Mouse (Mus musculus) hindbrain, postnatal 0 days (tissue): Measurements from ENCODE around the gene Olfr1555-ps1. TPM values are rescaled to one million over a fixed set of nuclear protein-coding genes. Genes with fewer than 3 reads are reported as not detected.
"Not testable (repeated sequence)": the region's sequence is repeated elsewhere in the genome, so short reads cannot be mapped to it uniquely, and the experiment has no call there.

Experiments
- ATAC-seq: fragments of 200-750 bp; cut with Nextera tagmentation; 2 replicates; pipeline ENCODE4 v1.8.0; 2017; ENCODE audit warnings: mild to moderate bottlenecking, moderate TSS enrichment, moderate library complexity
- DNase-seq: peaks from one replicate; pipeline ENCODE4 v3.0.0-alpha.2; 2015; ENCODE audit warnings: low spot score
- H3K27ac ChIP-seq: fragments of 300-500 bp; sonication (generic); 2 replicates; pipeline ENCODE4 v1.5.1; 2014; ENCODE audit warnings: mild to moderate bottlenecking
- H3K27me3 ChIP-seq: fragments of 300-500 bp; sonication (generic); 2 replicates; pipeline ENCODE4 v1.6.1; 2014; ENCODE audit warnings: low read length, mixed read lengths; ENCODE audit not compliant: insufficient read depth
- H3K36me3 ChIP-seq: fragments of 300-500 bp; sonication (generic); 2 replicates; pipeline ENCODE4 v1.6.1; 2014; ENCODE audit warnings: low read length, mixed read lengths; ENCODE audit not compliant: insufficient read depth
- H3K4me1 ChIP-seq: fragments of 300-500 bp; sonication (generic); 2 replicates; pipeline ENCODE4 v1.6.1; 2014; ENCODE audit warnings: antibody characterized with exemption, low read length, mixed read lengths; ENCODE audit not compliant: insufficient read depth
- H3K4me2 ChIP-seq: fragments of 300-500 bp; sonication (generic); 2 replicates; pipeline ENCODE4 v1.6.1; 2014; ENCODE audit warnings: low read depth, mild to moderate bottlenecking, low read length, moderate library complexity, mixed read lengths
- H3K4me3 ChIP-seq: fragments of 300-500 bp; sonication (generic); 2 replicates; pipeline ENCODE4 v1.5.1; 2014; ENCODE audit warnings: low read length
- H3K9ac ChIP-seq: fragments of 300-500 bp; sonication (generic); replicated peaks from 2 replicates; pipeline ENCODE4 v1.6.1; 2014; ENCODE audit warnings: mild to moderate bottlenecking, low read length, moderate library complexity, mixed read lengths
- H3K9me3 ChIP-seq: fragments of 300-500 bp; sonication (generic); 2 replicates; pipeline ENCODE4 v1.6.1; 2016; ENCODE audit warnings: low read length, mixed read lengths
- CTCF ChIP-seq: IDR thresholded peaks from 2 replicates; pipeline ENCODE4 v1.5.1; 2016; ENCODE audit warnings: antibody characterized with exemption, control low read depth, low read depth
- WGBS: fragments of 180-500 bp; shearing (Covaris S2); extraction: QIAGEN DNeasy Blood & Tissue Kit; methylation state at CpG from one replicate; pipeline ENCODE4 v1.1.7; 2014; 5-methylcytosine and 5-hydroxymethylcytosine counted together
- polyA plus RNA-seq: library from polyadenylated mRNA; unstranded; fragments of >200 nt; fragmentation: Nextera tagmentation; extraction: Ambion mirVana; gene quantifications from 2 replicates; pipeline ENCODE4 v1.2.1, GENCODE M21; 2015
- total RNA-seq: library from RNA; depleted of rRNA; stranded (reverse); fragments of >200 nt; gene quantifications from 2 replicates; pipeline ENCODE4 v1.2.3, GENCODE M21; 2014; rRNA removed

The Olfr1555-ps1 gene
- total RNA-seq (not detected in 2 replicates), polyA plus RNA-seq (not detected in 2 replicates)

- not testable (repeated sequence) for H3K4me2 ChIP-seq, H3K27me3 ChIP-seq, ATAC-seq, H3K9ac ChIP-seq, H3K36me3 ChIP-seq, H3K9me3 ChIP-seq, H3K4me3 ChIP-seq, H3K27ac ChIP-seq, H3K4me1 ChIP-seq, DNase-seq
- 41% methylated on average over 1 of the region's 1 CpGs for WGBS
These were observed at the start of gene Olfr1555-ps1 for GRCm38 (mm10) chr19:12170062-12170599. Olfr1555-ps1 (minus strand) TSS chr19:12170112.

- Histone ChIP-seq H3K4me1 (no peaks in the 10 kb centered on the region), H3K9ac (no peak within 1 kb of the TSS), H3K4me3 (no peak within 1 kb of the TSS), H3K27me3 (no peaks in the 10 kb centered on the region), H3K36me3 (no peaks in the 10 kb centered on the region), H3K4me2 (no peak within 1 kb of the TSS), H3K27ac (no peak within 1 kb of the TSS), H3K9me3 (no peaks in the 10 kb centered on the region)
- TF ChIP-seq CTCF, result no peak
- ATAC-seq (no peak), DNase-seq (no peak)
- 64% methylated on average over 1 of the region's 1 CpGs for WGBS
These were observed 30.4 kb upstream of the Olfr1555-ps1 start, which contains the start of gene Olfr1431 for GRCm38 (mm10) chr19:12200334-12200733. Olfr1431 (plus strand) TSS chr19:12200634.

GRCm38 (mm10) chr19:12199076-12199475 lies 29.2 kb upstream of the Olfr1555-ps1 start:
- H3K27me3 ChIP-seq, H3K4me3 ChIP-seq, DNase-seq, ATAC-seq, H3K4me1 ChIP-seq, H3K9ac ChIP-seq, H3K27ac ChIP-seq, H3K9me3 ChIP-seq, H3K36me3 ChIP-seq, H3K4me2 ChIP-seq: not testable (repeated sequence)
- 87% methylated on average over 4 of the region's 4 CpGs for WGBS

DNA sequence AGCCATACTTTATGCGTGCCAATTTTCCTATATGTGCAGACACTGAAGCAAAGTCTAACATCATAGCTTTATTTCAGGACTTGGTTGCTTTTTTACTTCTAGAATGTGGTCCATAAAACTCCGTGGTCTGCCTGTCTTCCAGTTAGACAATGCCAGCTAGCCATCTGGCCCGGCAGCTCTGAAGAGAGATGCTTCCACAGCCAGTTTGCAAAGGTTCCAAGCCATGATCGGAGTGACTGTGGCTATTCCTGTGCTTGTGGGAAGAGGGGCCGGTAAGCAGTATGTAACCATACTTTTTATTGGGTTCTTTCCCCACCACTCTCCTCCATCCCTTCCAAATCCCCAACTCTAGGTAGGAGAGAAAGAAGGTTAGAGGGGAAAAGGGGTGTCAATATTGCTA lies 5.5 kb upstream of the Olfr1555-ps1 start:
- H3K36me3 ChIP-seq, DNase-seq, H3K9me3 ChIP-seq, H3K27me3 ChIP-seq, H3K27ac ChIP-seq, H3K4me2 ChIP-seq, H3K4me1 ChIP-seq, H3K9ac ChIP-seq, H3K4me3 ChIP-seq, ATAC-seq: not testable (repeated sequence)
- whole genome bisulfite sequencing, result 79% methylated on average over 5 of the region's 5 CpGs

- H3K4me2 ChIP-seq, result no peak overlapping the region
- DNase-seq, result no peak
- ATAC-seq, result no peak
- no peaks in the 10 kb centered on the region for H3K27me3 ChIP-seq
- H3K9ac ChIP-seq, result no peak overlapping the region
- no peaks in the 10 kb centered on the region for H3K9me3 ChIP-seq
- H3K36me3 ChIP-seq, result no peaks in the 10 kb centered on the region
- no peak overlapping the region for H3K27ac ChIP-seq
- TF ChIP-seq CTCF, result no peak
- H3K4me3 ChIP-seq, result no peak overlapping the region
- no peaks in the 10 kb centered on the region for H3K4me1 ChIP-seq
- 86% methylated on average over 3 of the region's 3 CpGs for WGBS
These were observed 24.5 kb downstream of the Olfr1555-ps1 start for GRCm38 (mm10) chr19:12145452-12145851.

DNA sequence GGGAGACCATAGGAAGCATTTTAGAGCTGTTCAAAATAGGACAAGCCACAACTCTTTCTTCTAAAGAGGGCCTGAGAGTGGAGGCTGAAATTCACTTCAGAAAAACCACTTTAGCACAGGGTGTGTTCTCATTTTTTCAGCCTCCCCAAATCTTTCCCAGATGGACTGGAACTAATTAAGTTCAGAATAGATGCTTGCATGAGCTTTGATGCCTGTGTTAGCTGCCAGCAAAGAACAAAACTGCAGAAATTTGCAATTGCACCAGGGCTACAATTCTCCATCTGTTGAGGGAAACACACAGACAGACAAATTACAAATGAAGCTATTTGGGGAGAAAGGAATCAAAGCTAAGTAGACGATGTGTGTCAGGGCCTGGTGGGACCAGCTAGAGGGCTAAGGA lies 26.6 kb downstream of the Olfr1555-ps1 start:
- Histone ChIP-seq H3K4me3 (no peak overlapping the region), H3K36me3 (no peaks in the 10 kb centered on the region), H3K27ac (no peak overlapping the region), H3K4me2 (no peak overlapping the region), H3K9me3 (no peaks in the 10 kb centered on the region), H3K27me3 (no peaks in the 10 kb centered on the region), H3K4me1 (no peaks in the 10 kb centered on the region), H3K9ac (no peak overlapping the region)
- 25% methylated on average over 1 of the region's 1 CpGs for WGBS
- ATAC-seq, result no peak
- peak; percentile 36 for DNase-seq
- no peak for TF ChIP-seq CTCF

GRCm38 (mm10) chr19:12134289-12134688 lies 35.6 kb downstream of the Olfr1555-ps1 start:
- Histone ChIP-seq H3K9me3 (no peaks in the 10 kb centered on the region), H3K4me1 (no peaks in the 10 kb centered on the region), H3K36me3 (no peaks in the 10 kb centered on the region), H3K27ac (no peak overlapping the region), H3K9ac (no peak overlapping the region), H3K4me2 (no peak overlapping the region), H3K4me3 (no peak overlapping the region), H3K27me3 (no peaks in the 10 kb centered on the region)
- ATAC-seq (no peak), DNase-seq (peak; percentile 59)
- peak; percentile 72 for TF ChIP-seq CTCF
- 32% methylated on average over 2 of the region's 2 CpGs for WGBS
